Mouse (Mus musculus) v-Abl transformed pro-B cells (cell line): Measurements from ENCODE around the gene 2310022B05Rik.

Experiments used
- in situ Hi-C, 2 experiments: fragments of 400-800 bp; cut with MboI; formaldehyde crosslinking; loops; one replicate each; pipeline ENCODE4 v1.15.1; 2025; ENCODE audit not compliant: unreplicated experiment in 2 of 2

Gene 2310022B05Rik

GRCm38 (mm10) chr8:124663112-124663873 is at the start of gene 2310022B05Rik:
2310022B05Rik (minus strand) TSS chr8:124663369.
- in situ Hi-C loops: no loop called here

GRCm38 (mm10) chr8:124705823-124706222 is 42.7 kb upstream of the 2310022B05Rik start:
- in situ Hi-C loops: no loop called here

- in situ Hi-C loops: no loop called here
Measured at GRCm38 (mm10) chr8:124704376-124704775, 41.2 kb upstream of the 2310022B05Rik start.

- in situ Hi-C loops: no loop called here
Measured at GRCm38 (mm10) chr8:124703526-124703925, 40.4 kb upstream of the 2310022B05Rik start.

- in situ Hi-C loops: no loop called here
Measured at GRCm38 (mm10) chr8:124702183-124702582, 39.0 kb upstream of the 2310022B05Rik start.

- in situ Hi-C loops: no loop called here
Measured at GRCm38 (mm10) chr8:124701023-124701422, 37.9 kb upstream of the 2310022B05Rik start.

- in situ Hi-C loops: no loop called here
Measured at GRCm38 (mm10) chr8:124700271-124700670, 37.1 kb upstream of the 2310022B05Rik start.

GRCm38 (mm10) chr8:124695424-124696100 is 32.4 kb upstream of the 2310022B05Rik start:
- in situ Hi-C loops: no loop called here

GRCm38 (mm10) chr8:124691706-124692105 is 28.5 kb upstream of the 2310022B05Rik start:
- in situ Hi-C loops: no loop called here

GRCm38 (mm10) chr8:124688899-124689298 is 25.7 kb upstream of the 2310022B05Rik start:
- in situ Hi-C loops: no loop called here

GRCm38 (mm10) chr8:124682218-124682617 is 19.0 kb upstream of the 2310022B05Rik start:
- in situ Hi-C loops: no loop called here

GRCm38 (mm10) chr8:124681792-124682157 is 18.6 kb upstream of the 2310022B05Rik start:
- in situ Hi-C loops: no loop called here

GRCm38 (mm10) chr8:124681077-124681791 is 18.1 kb upstream of the 2310022B05Rik start:
- in situ Hi-C loops: no loop called here

- in situ Hi-C loops: no loop called here
Measured at GRCm38 (mm10) chr8:124678246-124678645, 15.1 kb upstream of the 2310022B05Rik start.

GRCm38 (mm10) chr8:124677486-124677885 is 14.3 kb upstream of the 2310022B05Rik start:
- in situ Hi-C loops: no loop called here

- in situ Hi-C loops: no loop called here
Measured at GRCm38 (mm10) chr8:124677078-124677477, 13.9 kb upstream of the 2310022B05Rik start.

GRCm38 (mm10) chr8:124676661-124677060 is 13.5 kb upstream of the 2310022B05Rik start:
- in situ Hi-C loops: no loop called here

- in situ Hi-C loops: no loop called here
Measured at GRCm38 (mm10) chr8:124672345-124672744, 9.2 kb upstream of the 2310022B05Rik start.

GRCm38 (mm10) chr8:124668798-124669197 is 5.6 kb upstream of the 2310022B05Rik start:
- in situ Hi-C loops: no loop called here

- in situ Hi-C loops: no loop called here
Measured at GRCm38 (mm10) chr8:124664414-124664813, 1.2 kb upstream of the 2310022B05Rik start.

GRCm38 (mm10) chr8:124663874-124664230 is 683 bp upstream of the 2310022B05Rik start:
- in situ Hi-C loops: no loop called here
